ENCODE assay signal across 8 mouse cellular contexts in the genomic region with DNA sequence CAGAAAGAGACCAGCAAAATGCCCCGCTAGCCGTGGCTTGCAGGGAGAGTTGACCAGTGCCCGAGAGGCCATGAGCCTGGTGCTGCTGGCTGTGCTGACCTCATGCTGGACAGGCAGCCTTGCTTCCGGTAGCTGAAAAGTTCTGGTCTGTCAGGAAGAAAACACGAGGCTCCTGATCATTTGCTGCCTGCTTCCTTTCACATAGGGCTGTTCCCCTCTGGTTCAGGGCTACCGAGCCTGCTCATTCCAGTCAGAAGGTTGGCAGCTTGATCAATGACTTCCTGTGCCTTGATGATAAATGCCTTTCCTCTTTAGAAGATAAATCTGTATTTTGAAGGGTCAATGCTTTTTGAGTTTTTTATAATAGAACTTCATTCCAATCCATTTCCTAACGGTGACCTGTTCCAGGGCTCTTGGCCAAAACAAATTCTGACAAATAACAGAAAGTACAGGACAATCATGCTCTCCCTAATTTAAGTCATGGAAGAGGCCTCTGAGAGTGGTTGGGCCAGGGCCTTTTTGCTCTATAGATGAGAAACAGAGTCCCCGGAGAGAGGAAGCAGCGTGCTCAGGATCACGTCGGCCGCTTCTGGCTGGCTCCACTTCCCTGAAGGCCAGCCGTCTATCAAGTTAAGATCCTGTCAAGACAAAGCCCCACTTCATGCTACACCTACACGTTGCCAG. TPM values are rescaled to one million over a fixed set of nuclear protein-coding genes. Genes with fewer than 3 reads are reported as not detected.
A peak's percentile ranks its signal among the peaks of the same experiment; 100 is the strongest.
DNase-seq lines count a peak whose midpoint lies in the region; ATAC-seq and TF ChIP-seq lines count a peak whose summit lies in the region.

No protein-coding gene starts in this region.

- H3K4me3 ChIP-seq in gastrocnemius, adult 2 months = no peak overlapping the region
- H3K4me3 ChIP-seq in heart, embryonic 11.5 days (ENCODE audit: low read depth, low read length) = no peak overlapping the region
- no peak overlapping the region for H3K4me3 ChIP-seq in neural tube, embryonic 11.5 days (ENCODE audit: low read depth, low read length)

- H3K36me3 ChIP-seq in heart, embryonic 11.5 days (ENCODE audit: control insufficient read depth, insufficient read depth, low read length) = no peaks in the 10 kb centered on the region
- H3K36me3 ChIP-seq in neural tube, embryonic 11.5 days (ENCODE audit: control insufficient read depth, insufficient read depth, low read length) = no peaks in the 10 kb centered on the region

- intact Hi-C loops in gastrocnemius, adult 2 months (cut with DNase I) = no loop called here

- 28% methylated on average over 14 of the region's 14 CpGs for WGBS in heart, embryonic 11.5 days (ENCODE audit: insufficient replicate concordance)
- 52% methylated on average over 14 of the region's 14 CpGs for WGBS in neural tube, embryonic 11.5 days

- DNase-seq in gastrocnemius, adult 2 months = peak; percentile 30
- DNase-seq in gastrocnemius, postnatal 4 days (ENCODE audit: low spot score in 2 of 2) = no peak
- peak; percentile 49 to 65 for DNase-seq in kidney, postnatal 4 days
- DNase-seq in neural tube, embryonic 11.5 days (ENCODE audit: low spot score) = peak; percentile 40
- DNase-seq in spleen, postnatal 4 days (ENCODE audit: low spot score in 2 of 2) = no peak
- DNase-seq in left cerebral cortex, adult 11 months (ENCODE audit: low spot score) = no peak

- no peaks in the 10 kb centered on the region for H3K9me3 ChIP-seq in heart, embryonic 11.5 days (replicated peaks; ENCODE audit: control insufficient read depth, low read length)
- no peaks in the 10 kb centered on the region for H3K9me3 ChIP-seq in neural tube, embryonic 11.5 days (ENCODE audit: control insufficient read depth, low read length)

- peak; percentile 79 for ATAC-seq in heart, embryonic 11.5 days (replicated peaks; ENCODE audit: insufficient number of reproducible peaks, low FRiP score, low TSS enrichment)
- ATAC-seq in neural tube, embryonic 11.5 days (ENCODE audit: insufficient read depth, low FRiP score, low TSS enrichment) = no peak
- ATAC-seq in erythroid progenitor cell, adult 5-6 weeks (replicated peaks; ENCODE audit: low FRiP score, poor library complexity, severe bottlenecking) = no peak

- H3K27ac ChIP-seq in gastrocnemius, adult 2 months = peak overlapping the region; percentile 54
- peak overlapping the region; percentile 74 for H3K27ac ChIP-seq in heart, embryonic 11.5 days (ENCODE audit: low read depth, low read length)
- no peak overlapping the region for H3K27ac ChIP-seq in neural tube, embryonic 11.5 days (ENCODE audit: low read depth, low read length)

- no peak overlapping the region for H3K9ac ChIP-seq in heart, embryonic 11.5 days (ENCODE audit: low read depth, low read length)
- H3K9ac ChIP-seq in neural tube, embryonic 11.5 days (ENCODE audit: low read length) = no peak overlapping the region; the same call in 1 of the 2 replicates

- H3K4me1 ChIP-seq in heart, embryonic 11.5 days (ENCODE audit: control insufficient read depth, insufficient read depth, low read length) = peaks cover 11% of the 10 kb centered on the region; the same call in 1 of the 2 replicates
- no peaks in the 10 kb centered on the region for H3K4me1 ChIP-seq in neural tube, embryonic 11.5 days (ENCODE audit: control insufficient read depth, insufficient read depth, low read length)

- no peaks in the 10 kb centered on the region for H3K27me3 ChIP-seq in heart, embryonic 11.5 days (ENCODE audit: control insufficient read depth, insufficient read depth, low read length)
- no peaks in the 10 kb centered on the region for H3K27me3 ChIP-seq in neural tube, embryonic 11.5 days (ENCODE audit: control insufficient read depth, insufficient read depth, low read length)

- no peak overlapping the region for H3K4me2 ChIP-seq in heart, embryonic 11.5 days
- H3K4me2 ChIP-seq in neural tube, embryonic 11.5 days (ENCODE audit: low read depth) = no peak overlapping the region

- no peak for TF ChIP-seq CTCF in gastrocnemius, adult 2 months (IDR thresholded peaks at IDR 0.05)

RNA-seq across cellular contexts. Expression of gene Acer2, which starts 24.7 kb away (rescaled TPM):
- 1 to 10 TPM; 1.9 to 2.1 TPM for total RNA-seq in gastrocnemius, adult 2 months (2021)
- total RNA-seq in gastrocnemius, postnatal 4 days (2021) = 1 to 10 TPM; 1.9 to 2.8 TPM
- polyA plus RNA-seq in heart, embryonic 11.5 days (2014; fragmentation: Nextera tagmentation; extraction: Ambion mirVana) = 34.1 and 38.3 TPM in 2 replicates
- 9.3 and 11.4 TPM in 2 replicates for polyA plus RNA-seq in neural tube, embryonic 11.5 days (2014; fragmentation: Nextera tagmentation; extraction: Ambion mirVana)
- 1.4 TPM in 1 of 2 replicates, not detected in the other for total RNA-seq in erythroid progenitor cell, adult 5-6 weeks (2015; ENCODE audit: low replicate concordance)
- 0.68 TPM in 1 of 2 replicates, not detected in the other for total RNA-seq in erythroid progenitor cell, adult 5-6 weeks (2017; ENCODE audit: low replicate concordance)

RNA-seq across cellular contexts. Expression of gene Rps6, which starts 41.7 kb away (rescaled TPM):
- 100 to 1,000 TPM; 393 to 501 TPM for total RNA-seq in gastrocnemius, adult 2 months (2021)
- 100 to 1,000 TPM; 808 to 874 TPM for total RNA-seq in gastrocnemius, postnatal 4 days (2021)
- polyA plus RNA-seq in heart, embryonic 11.5 days (2014; fragmentation: Nextera tagmentation; extraction: Ambion mirVana) = 577 and 587 TPM in 2 replicates
- 682 and 700 TPM in 2 replicates for polyA plus RNA-seq in neural tube, embryonic 11.5 days (2014; fragmentation: Nextera tagmentation; extraction: Ambion mirVana)
- total RNA-seq in erythroid progenitor cell, adult 5-6 weeks (2015; ENCODE audit: low replicate concordance) = 1,192 and 1,255 TPM in 2 replicates
- 229 and 382 TPM in 2 replicates for total RNA-seq in erythroid progenitor cell, adult 5-6 weeks (2017; ENCODE audit: low replicate concordance)

Comparison
In these comparisons a context has a peak if more than half of its experiments do, and no peak if none do; other contexts are left out.
1. DNase-seq: peak in gastrocnemius, adult 2 months (single experiment), kidney, postnatal 4 days (2 of 2) and neural tube, embryonic 11.5 days (single experiment); none in gastrocnemius, postnatal 4 days (0 of 2), spleen, postnatal 4 days (0 of 2) and left cerebral cortex, adult 11 months (single experiment).